Mouse (Mus musculus) cortical plate, adult 2 months (tissue): ENCODE measurements around the gene Mapk3. TPM values are rescaled to one million over a fixed set of nuclear protein-coding genes. Genes with fewer than 3 reads are reported as not detected.
A peak's percentile ranks its signal among the peaks of the same experiment; 100 is the strongest.

Experiments
- H3K27ac ChIP-seq: fragments of 200-500 bp; 2 replicates; pipeline ENCODE4 v1.5.1; 2012; ENCODE audit warnings: low read length, control low read depth, inconsistent platforms; ENCODE audit not compliant: insufficient read depth
- H3K4me1 ChIP-seq: fragments of 200-500 bp; 2 replicates; pipeline ENCODE4 v1.6.1; 2011; ENCODE audit warnings: low read length; ENCODE audit not compliant: control insufficient read depth, insufficient read depth
- H3K4me3 ChIP-seq: fragments of 200-500 bp; 2 replicates; pipeline ENCODE4 v1.5.1; 2011; ENCODE audit warnings: mild to moderate bottlenecking, low read length, control low read depth; ENCODE audit not compliant: insufficient read depth
- CTCF ChIP-seq: fragments of 200-500 bp; IDR thresholded peaks from 2 replicates; pipeline ENCODE4 v1.5.1; 2011; ENCODE audit warnings: mild to moderate bottlenecking, control low read depth, low read length; ENCODE audit not compliant: insufficient read depth; ENCODE audit errors: extremely low read depth
- POLR2A ChIP-seq: fragments of 200-500 bp; IDR thresholded peaks from 2 replicates; pipeline ENCODE4 v1.6.1; 2011; ENCODE audit warnings: mild to moderate bottlenecking, low read length, control low read depth; ENCODE audit not compliant: insufficient read depth; ENCODE audit errors: extremely low read depth
- polyA plus RNA-seq: library from polyadenylated mRNA; depleted of rRNA; stranded (reverse); fragments of >200 nt; gene quantifications from 2 replicates; pipeline ENCODE4 v1.2.3, GENCODE M21; 2012

Gene Mapk3
- polyA plus RNA-seq, 1 experiment = 283 TPM

GRCm38 (mm10) chr7:126739551-126739950, 19.9 kb upstream of the Mapk3 start:
- H3K4me1 ChIP-seq = peaks cover 10% of the 10 kb centered on the region
- H3K27ac ChIP-seq = 0 out of 2 replicates have a peak overlapping the region, but pooled peaks have one; percentile 15
- no peak for TF ChIP-seq POLR2A
- no peak for TF ChIP-seq CTCF
- H3K4me3 ChIP-seq = no peak overlapping the region

GRCm38 (mm10) chr7:126740132-126740735, 19.2 kb upstream of the Mapk3 start:
- no peak overlapping the region for H3K4me3 ChIP-seq

GRCm38 (mm10) chr7:126740977-126741376, 18.4 kb upstream of the Mapk3 start:
- TF ChIP-seq CTCF = no peak
- TF ChIP-seq POLR2A = no peak
- Histone ChIP-seq H3K4me1 (peaks cover 10% of the 10 kb centered on the region), H3K4me3 (no peak overlapping the region)

More at GRCm38 (mm10) chr7:126740132-126740735, 19.2 kb upstream of the Mapk3 start:
- TF ChIP-seq CTCF = no peak
- TF ChIP-seq POLR2A = no peak
- Histone ChIP-seq H3K4me1 (peaks cover 10% of the 10 kb centered on the region), H3K27ac (0 out of 2 replicates have a peak overlapping the region, but pooled peaks have one; percentile 15)

GRCm38 (mm10) chr7:126741452-126741851, 17.9 kb upstream of the Mapk3 start:
- Histone ChIP-seq H3K4me1 (peaks cover 10% of the 10 kb centered on the region), H3K27ac (no peak overlapping the region), H3K4me3 (no peak overlapping the region)
- no peak for TF ChIP-seq CTCF
- no peak for TF ChIP-seq POLR2A

More at GRCm38 (mm10) chr7:126740977-126741376, 18.4 kb upstream of the Mapk3 start:
- H3K27ac ChIP-seq = no peak overlapping the region

- no peak overlapping the region for H3K4me3 ChIP-seq
- peaks cover 10% of the 10 kb centered on the region for H3K4me1 ChIP-seq
- no peak overlapping the region for H3K27ac ChIP-seq
- TF ChIP-seq CTCF = no peak
- no peak for TF ChIP-seq POLR2A
Measured at GRCm38 (mm10) chr7:126741964-126742482, 17.4 kb upstream of the Mapk3 start.

GRCm38 (mm10) chr7:126746066-126746465, 13.3 kb upstream of the Mapk3 start:
- H3K4me1 ChIP-seq = peaks cover 2% of the 10 kb centered on the region; the same call in 1 of the 2 replicates
- H3K4me3 ChIP-seq = no peak overlapping the region
- H3K27ac ChIP-seq = no peak overlapping the region
- TF ChIP-seq CTCF (no peak), POLR2A (0 out of 2 replicates have a peak, but pooled peaks have one; percentile 7)

- Histone ChIP-seq H3K4me1 (no peaks in the 10 kb centered on the region), H3K27ac (no peak overlapping the region), H3K4me3 (no peak overlapping the region)
- TF ChIP-seq POLR2A (no peak), CTCF (no peak)
Measured at GRCm38 (mm10) chr7:126746798-126747197, 12.6 kb upstream of the Mapk3 start.

- TF ChIP-seq POLR2A (no peak), CTCF (no peak)
- H3K27ac ChIP-seq = no peak overlapping the region
- no peak overlapping the region for H3K4me3 ChIP-seq
- no peaks in the 10 kb centered on the region for H3K4me1 ChIP-seq
Measured at GRCm38 (mm10) chr7:126748824-126749223, 10.6 kb upstream of the Mapk3 start.

- no peak for TF ChIP-seq POLR2A
- TF ChIP-seq CTCF = no peak
- Histone ChIP-seq H3K4me1 (peaks cover 3% of the 10 kb centered on the region; the same call in 1 of the 2 replicates), H3K4me3 (no peak overlapping the region), H3K27ac (no peak overlapping the region)
Measured at GRCm38 (mm10) chr7:126749582-126750343, 9.6 kb upstream of the Mapk3 start.

GRCm38 (mm10) chr7:126754866-126755265, 4.5 kb upstream of the Mapk3 start:
- TF ChIP-seq POLR2A (no peak), CTCF (peak; percentile 73)
- Histone ChIP-seq H3K27ac (no peak overlapping the region), H3K4me3 (no peak overlapping the region), H3K4me1 (peaks cover 3% of the 10 kb centered on the region; the same call in 1 of the 2 replicates)
